Mouse (Mus musculus): Measurements from ENCODE around the gene Tmem117. TPM values are rescaled to one million over a fixed set of nuclear protein-coding genes. Genes with fewer than 3 reads are reported as not detected.

The Tmem117 gene
- total and polyA plus RNA-seq, 2 experiments from 2014 or later, result 17.4 to 21.6 TPM

GRCm38 (mm10) chr15:95024401-95024800 is 395.4 kb downstream of the Tmem117 start:
- H3K4me1 ChIP-seq (ENCODE audit: insufficient read depth, low read length), result no peaks in the 10 kb centered on the region

DNA sequence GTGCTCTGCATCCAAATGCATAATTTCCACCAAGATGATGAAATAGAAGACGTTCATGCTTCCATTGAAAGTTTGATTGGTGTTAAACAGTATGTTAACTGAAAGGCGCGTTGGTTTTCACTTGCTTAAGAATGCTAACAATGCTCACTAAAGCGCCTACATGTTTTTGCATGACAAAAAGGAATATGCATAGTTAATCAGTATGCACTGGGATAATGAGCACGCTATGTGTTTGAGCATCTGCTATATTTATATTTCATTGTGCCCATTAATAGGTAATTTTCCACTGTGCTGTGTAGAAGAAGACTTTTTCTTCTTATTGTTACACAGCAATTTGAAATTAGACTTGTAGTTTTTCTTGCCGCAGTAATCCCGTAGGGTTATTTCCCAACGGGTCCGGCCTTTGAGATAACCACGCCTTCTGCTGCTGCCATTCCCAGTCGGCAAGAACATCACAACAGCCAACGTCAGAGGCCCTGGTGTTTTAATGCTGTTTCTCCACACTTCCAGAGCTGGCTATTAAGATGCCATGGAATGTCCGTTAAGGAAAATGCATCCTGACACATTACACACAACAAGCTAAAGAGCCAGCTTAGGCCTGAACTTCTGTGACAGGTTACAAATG is 399.9 kb downstream of the Tmem117 start:
- no peak overlapping the region for H3K4me3 ChIP-seq (ENCODE audit: low read length)
- TF ChIP-seq CTCF (IDR thresholded peaks at IDR 0.05; ENCODE audit: low read depth), result no peak
- H3K27me3 ChIP-seq (ENCODE audit: insufficient read depth, low read length), result no peaks in the 10 kb centered on the region
- H3K4me2 ChIP-seq (ENCODE audit: low read depth, low read length), result no peak overlapping the region
- no peak overlapping the region for H3K9ac ChIP-seq (replicated peaks; ENCODE audit: low read length)
- WGBS, result 46% methylated on average over 13 of the region's 13 CpGs
- DNase-seq (ENCODE audit: low spot score) (no peak), ATAC-seq (no peak)
- H3K9me3 ChIP-seq (ENCODE audit: low read length), result no peaks in the 10 kb centered on the region
- no peaks in the 10 kb centered on the region for H3K4me1 ChIP-seq (ENCODE audit: insufficient read depth, low read length)
- no peak overlapping the region for H3K27ac ChIP-seq
- H3K36me3 ChIP-seq (ENCODE audit: insufficient read depth, low read length), result no peaks in the 10 kb centered on the region

More at GRCm38 (mm10) chr15:95024401-95024800, 395.4 kb downstream of the Tmem117 start:
- no peak for ATAC-seq
- no peak overlapping the region for H3K27ac ChIP-seq
- H3K9ac ChIP-seq (replicated peaks; ENCODE audit: low read length), result no peak overlapping the region
- no peak for TF ChIP-seq CTCF (IDR thresholded peaks at IDR 0.05; ENCODE audit: low read depth)
- H3K9me3 ChIP-seq (ENCODE audit: low read length), result no peaks in the 10 kb centered on the region
- WGBS, result 82% methylated on average over 6 of the region's 6 CpGs
- H3K4me2 ChIP-seq (ENCODE audit: low read depth, low read length), result no peak overlapping the region
- no peak overlapping the region for H3K4me3 ChIP-seq (ENCODE audit: low read length)
- no peak for DNase-seq (ENCODE audit: low spot score)
- H3K36me3 ChIP-seq (ENCODE audit: insufficient read depth, low read length), result no peaks in the 10 kb centered on the region
- no peaks in the 10 kb centered on the region for H3K27me3 ChIP-seq (ENCODE audit: insufficient read depth, low read length)

DNA sequence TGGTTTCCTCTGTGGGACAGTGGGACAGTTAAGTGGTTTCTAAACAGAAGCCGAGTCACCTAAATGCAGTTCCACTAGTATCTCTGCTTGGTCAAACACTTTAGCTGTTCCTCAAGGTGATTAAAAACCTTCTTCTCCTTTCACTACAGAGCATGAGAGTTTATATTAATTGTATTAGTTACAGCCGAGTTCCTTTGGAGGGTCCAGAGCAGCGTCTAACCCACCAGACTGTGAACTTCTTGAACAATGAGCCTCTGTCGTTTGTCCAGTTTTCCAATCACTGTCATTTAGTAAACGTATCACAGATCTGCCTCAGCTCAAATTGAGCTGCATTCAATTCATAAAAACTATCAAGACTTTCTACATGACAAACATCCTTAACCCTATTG is 400.4 kb downstream of the Tmem117 start:
- no peak overlapping the region for H3K9ac ChIP-seq (replicated peaks; ENCODE audit: low read length)
- no peaks in the 10 kb centered on the region for H3K27me3 ChIP-seq (ENCODE audit: insufficient read depth, low read length)
- DNase-seq (ENCODE audit: low spot score) (no peak), ATAC-seq (no peak)
- H3K36me3 ChIP-seq (ENCODE audit: insufficient read depth, low read length), result no peaks in the 10 kb centered on the region
- TF ChIP-seq CTCF (IDR thresholded peaks at IDR 0.05; ENCODE audit: low read depth), result no peak
- H3K4me1 ChIP-seq (ENCODE audit: insufficient read depth, low read length), result no peaks in the 10 kb centered on the region
- H3K4me2 ChIP-seq (ENCODE audit: low read depth, low read length), result no peak overlapping the region
- WGBS, result 39% methylated on average over 5 of the region's 5 CpGs
- H3K27ac ChIP-seq, result no peak overlapping the region
- no peaks in the 10 kb centered on the region for H3K9me3 ChIP-seq (ENCODE audit: low read length)
- no peak overlapping the region for H3K4me3 ChIP-seq (ENCODE audit: low read length)

DNA sequence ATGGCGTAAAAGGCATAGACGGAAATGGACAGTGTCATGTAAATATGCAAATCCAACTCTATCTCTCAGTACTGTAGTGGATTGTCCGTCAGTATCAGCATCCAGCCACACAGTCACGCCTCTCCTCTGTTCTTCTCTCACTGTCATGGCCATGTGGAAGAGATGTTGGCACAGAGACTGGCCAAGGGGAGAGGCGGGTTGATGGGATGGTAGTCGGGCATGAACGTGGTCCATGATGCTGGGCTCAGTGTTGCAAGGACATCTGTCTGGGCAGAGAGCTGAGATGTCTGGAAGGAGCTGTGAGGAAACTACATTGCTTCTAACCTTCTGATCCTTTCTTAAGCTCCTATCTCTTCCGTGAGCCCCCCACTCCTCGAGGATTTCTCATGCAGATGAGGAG is 413.4 kb downstream of the Tmem117 start:
- WGBS, result 80% methylated on average over 9 of the region's 9 CpGs
- Histone ChIP-seq H3K4me2 (ENCODE audit: low read depth, low read length) (no peak overlapping the region), H3K9ac (replicated peaks; ENCODE audit: low read length) (no peak overlapping the region), H3K9me3 (ENCODE audit: low read length) (no peaks in the 10 kb centered on the region), H3K36me3 (ENCODE audit: insufficient read depth, low read length) (no peaks in the 10 kb centered on the region), H3K4me1 (ENCODE audit: insufficient read depth, low read length) (no peaks in the 10 kb centered on the region), H3K4me3 (ENCODE audit: low read length) (no peak overlapping the region), H3K27ac (no peak overlapping the region), H3K27me3 (ENCODE audit: insufficient read depth, low read length) (no peaks in the 10 kb centered on the region)
- ATAC-seq (no peak), DNase-seq (ENCODE audit: low spot score) (no peak)
- no peak for TF ChIP-seq CTCF (IDR thresholded peaks at IDR 0.05; ENCODE audit: low read depth)

- Histone ChIP-seq H3K4me2 (ENCODE audit: low read depth, low read length) (no peak overlapping the region), H3K4me3 (ENCODE audit: low read length) (no peak overlapping the region), H3K27me3 (ENCODE audit: insufficient read depth, low read length) (no peaks in the 10 kb centered on the region), H3K36me3 (ENCODE audit: insufficient read depth, low read length) (no peaks in the 10 kb centered on the region), H3K4me1 (ENCODE audit: insufficient read depth, low read length) (no peaks in the 10 kb centered on the region), H3K9ac (replicated peaks; ENCODE audit: low read length) (no peak overlapping the region), H3K27ac (peak overlapping the region; percentile 17; the same call in 1 of the 2 replicates), H3K9me3 (ENCODE audit: low read length) (no peaks in the 10 kb centered on the region)
- DNase-seq (ENCODE audit: low spot score), result peak; percentile 82
- peak; percentile 70 for ATAC-seq
- 48% methylated on average over 8 of the region's 8 CpGs for WGBS
- no peak for TF ChIP-seq CTCF (IDR thresholded peaks at IDR 0.05; ENCODE audit: low read depth)
Observed at GRCm38 (mm10) chr15:95044011-95044410, 415.0 kb downstream of the Tmem117 start.

GRCm38 (mm10) chr15:95047486-95047885 is 418.5 kb downstream of the Tmem117 start:
- no peaks in the 10 kb centered on the region for H3K27me3 ChIP-seq (ENCODE audit: insufficient read depth, low read length)
- TF ChIP-seq CTCF (IDR thresholded peaks at IDR 0.05; ENCODE audit: low read depth), result no peak
- DNase-seq (ENCODE audit: low spot score) (no peak), ATAC-seq (no peak)
- H3K9ac ChIP-seq (replicated peaks; ENCODE audit: low read length), result no peak overlapping the region
- no peak overlapping the region for H3K4me2 ChIP-seq (ENCODE audit: low read depth, low read length)
- H3K9me3 ChIP-seq (ENCODE audit: low read length), result no peaks in the 10 kb centered on the region
- 0 out of 2 replicates have a peak, but pooled peaks cover 7% of the 10 kb centered on the region for H3K4me1 ChIP-seq (ENCODE audit: insufficient read depth, low read length)
- no peaks in the 10 kb centered on the region for H3K36me3 ChIP-seq (ENCODE audit: insufficient read depth, low read length)
- no peak overlapping the region for H3K4me3 ChIP-seq (ENCODE audit: low read length)
- 89% methylated on average over 2 of the region's 2 CpGs for WGBS
- H3K27ac ChIP-seq, result no peak overlapping the region

GRCm38 (mm10) chr15:95049171-95049729 is 420.2 kb downstream of the Tmem117 start:
- H3K9me3 ChIP-seq (ENCODE audit: low read length), result no peaks in the 10 kb centered on the region
- H3K4me3 ChIP-seq (ENCODE audit: low read length), result no peak overlapping the region

More at GRCm38 (mm10) chr15:95049171-95049729, 420.2 kb downstream of the Tmem117 start:
- peak; percentile 31 for DNase-seq (ENCODE audit: low spot score)
- 0 out of 2 replicates have a peak, but pooled peaks cover 7% of the 10 kb centered on the region for H3K4me1 ChIP-seq (ENCODE audit: insufficient read depth, low read length)
- no peaks in the 10 kb centered on the region for H3K27me3 ChIP-seq (ENCODE audit: insufficient read depth, low read length)
- no peak overlapping the region for H3K4me2 ChIP-seq (ENCODE audit: low read depth, low read length)
- no peak overlapping the region for H3K9ac ChIP-seq (replicated peaks; ENCODE audit: low read length)
- no peak for ATAC-seq
- no peak overlapping the region for H3K27ac ChIP-seq
- WGBS, result 59% methylated on average over 6 of the region's 6 CpGs
- no peak for TF ChIP-seq CTCF (IDR thresholded peaks at IDR 0.05; ENCODE audit: low read depth)
- H3K36me3 ChIP-seq (ENCODE audit: insufficient read depth, low read length), result no peaks in the 10 kb centered on the region
